Mouse (Mus musculus): ENCODE measurements around the gene Mtfr1l. TPM values are rescaled to one million over a fixed set of nuclear protein-coding genes. Genes with fewer than 3 reads are reported as not detected.

Mtfr1l gene
- 114 and 130 TPM in 2 replicates for polyA plus RNA-seq (2014; fragmentation: Nextera tagmentation; extraction: Ambion mirVana)

GRCm38 (mm10) chr4:134534932-134535786, at the start of gene Mtfr1l:
Gene Mtfr1l, minus strand, starts transcription at chr4:134535387.
- ATAC-seq (ENCODE audit: low FRiP score, low TSS enrichment): peak; percentile 98
- Histone ChIP-seq H3K27me3 (ENCODE audit: control insufficient read depth, insufficient read depth, low read length) (no peaks in the 10 kb centered on the region), H3K9ac (ENCODE audit: low read depth, low read length) (peak within 1 kb of the TSS; percentile 86), H3K4me3 (ENCODE audit: low read length) (peak within 1 kb of the TSS; percentile 98), H3K36me3 (ENCODE audit: control insufficient read depth, insufficient read depth, low read length) (peaks cover 24% of the 10 kb centered on the region), H3K4me2 (replicated peaks; ENCODE audit: low read depth, low read length) (peak within 1 kb of the TSS; percentile 94), H3K9me3 (ENCODE audit: control insufficient read depth, low read length) (no peaks in the 10 kb centered on the region), H3K27ac (ENCODE audit: low read depth, low read length) (peak within 1 kb of the TSS; percentile 90), H3K4me1 (ENCODE audit: control insufficient read depth, insufficient read depth, low read length) (peaks cover 10% of the 10 kb centered on the region)
- under 1% methylated on average over 64 of the region's 71 CpGs for WGBS

GRCm38 (mm10) chr4:134583513-134583912, 48.3 kb upstream of the Mtfr1l start:
- peaks cover 15% of the 10 kb centered on the region; the same call in 1 of the 2 replicates for H3K4me1 ChIP-seq (ENCODE audit: control insufficient read depth, insufficient read depth, low read length)
- H3K36me3 ChIP-seq (ENCODE audit: control insufficient read depth, insufficient read depth, low read length): no peaks in the 10 kb centered on the region
- no peak overlapping the region for H3K9ac ChIP-seq (ENCODE audit: low read depth, low read length)
- ATAC-seq (ENCODE audit: low FRiP score, low TSS enrichment): no peak
- H3K27ac ChIP-seq (ENCODE audit: low read depth, low read length): no peak overlapping the region
- H3K9me3 ChIP-seq (ENCODE audit: control insufficient read depth, low read length): no peaks in the 10 kb centered on the region
- WGBS: 74% methylated on average over 3 of the region's 3 CpGs
- H3K4me3 ChIP-seq (ENCODE audit: low read length): no peak overlapping the region
- no peak overlapping the region for H3K4me2 ChIP-seq (replicated peaks; ENCODE audit: low read depth, low read length)
- H3K27me3 ChIP-seq (ENCODE audit: control insufficient read depth, insufficient read depth, low read length): no peaks in the 10 kb centered on the region

GRCm38 (mm10) chr4:134581365-134581764, 46.2 kb upstream of the Mtfr1l start:
- H3K9ac ChIP-seq (ENCODE audit: low read depth, low read length): no peak overlapping the region
- peaks cover 18% of the 10 kb centered on the region; the same call in 1 of the 2 replicates for H3K4me1 ChIP-seq (ENCODE audit: control insufficient read depth, insufficient read depth, low read length)
- no peak overlapping the region for H3K4me2 ChIP-seq (replicated peaks; ENCODE audit: low read depth, low read length)
- 64% methylated on average over 8 of the region's 8 CpGs for WGBS
- H3K27ac ChIP-seq (ENCODE audit: low read depth, low read length): no peak overlapping the region
- no peaks in the 10 kb centered on the region for H3K9me3 ChIP-seq (ENCODE audit: control insufficient read depth, low read length)
- ATAC-seq (ENCODE audit: low FRiP score, low TSS enrichment): no peak
- H3K36me3 ChIP-seq (ENCODE audit: control insufficient read depth, insufficient read depth, low read length): no peaks in the 10 kb centered on the region
- H3K4me3 ChIP-seq (ENCODE audit: low read length): no peak overlapping the region
- no peaks in the 10 kb centered on the region for H3K27me3 ChIP-seq (ENCODE audit: control insufficient read depth, insufficient read depth, low read length)

GRCm38 (mm10) chr4:134580351-134581148, 45.4 kb upstream of the Mtfr1l start:
- H3K4me1 ChIP-seq (ENCODE audit: control insufficient read depth, insufficient read depth, low read length): peaks cover 18% of the 10 kb centered on the region; the same call in 1 of the 2 replicates
- H3K4me2 ChIP-seq (replicated peaks; ENCODE audit: low read depth, low read length): no peak overlapping the region
- H3K27me3 ChIP-seq (ENCODE audit: control insufficient read depth, insufficient read depth, low read length): no peaks in the 10 kb centered on the region
- 82% methylated on average over 15 of the region's 15 CpGs for WGBS
- no peak overlapping the region for H3K27ac ChIP-seq (ENCODE audit: low read depth, low read length)
- H3K9me3 ChIP-seq (ENCODE audit: control insufficient read depth, low read length): no peaks in the 10 kb centered on the region
- ATAC-seq (ENCODE audit: low FRiP score, low TSS enrichment): no peak
- no peaks in the 10 kb centered on the region for H3K36me3 ChIP-seq (ENCODE audit: control insufficient read depth, insufficient read depth, low read length)
- no peak overlapping the region for H3K9ac ChIP-seq (ENCODE audit: low read depth, low read length)
- no peak overlapping the region for H3K4me3 ChIP-seq (ENCODE audit: low read length)

- Histone ChIP-seq H3K4me3 (ENCODE audit: low read length) (no peak overlapping the region), H3K27ac (ENCODE audit: low read depth, low read length) (no peak overlapping the region), H3K9me3 (ENCODE audit: control insufficient read depth, low read length) (no peaks in the 10 kb centered on the region), H3K27me3 (ENCODE audit: control insufficient read depth, insufficient read depth, low read length) (no peaks in the 10 kb centered on the region), H3K36me3 (ENCODE audit: control insufficient read depth, insufficient read depth, low read length) (no peaks in the 10 kb centered on the region), H3K4me1 (ENCODE audit: control insufficient read depth, insufficient read depth, low read length) (peaks cover 18% of the 10 kb centered on the region; the same call in 1 of the 2 replicates), H3K4me2 (replicated peaks; ENCODE audit: low read depth, low read length) (peak overlapping the region; percentile 30), H3K9ac (ENCODE audit: low read depth, low read length) (no peak overlapping the region)
- ATAC-seq (ENCODE audit: low FRiP score, low TSS enrichment): 0 out of 2 replicates have a peak, but pooled peaks have one; percentile 38
- 30% methylated on average over 4 of the region's 5 CpGs for WGBS
These were observed 44.4 kb upstream of the Mtfr1l start for GRCm38 (mm10) chr4:134579620-134580019.

GRCm38 (mm10) chr4:134579212-134579611, 44.0 kb upstream of the Mtfr1l start:
- ATAC-seq (ENCODE audit: low FRiP score, low TSS enrichment): peak; percentile 60; the same call in 1 of the 2 replicates
- no peaks in the 10 kb centered on the region for H3K9me3 ChIP-seq (ENCODE audit: control insufficient read depth, low read length)
- 10% methylated on average over 11 of the region's 11 CpGs for WGBS
- no peak overlapping the region for H3K4me3 ChIP-seq (ENCODE audit: low read length)
- no peak overlapping the region for H3K9ac ChIP-seq (ENCODE audit: low read depth, low read length)
- H3K4me1 ChIP-seq (ENCODE audit: control insufficient read depth, insufficient read depth, low read length): peaks cover 18% of the 10 kb centered on the region; the same call in 1 of the 2 replicates
- H3K27me3 ChIP-seq (ENCODE audit: control insufficient read depth, insufficient read depth, low read length): no peaks in the 10 kb centered on the region
- H3K27ac ChIP-seq (ENCODE audit: low read depth, low read length): no peak overlapping the region
- peak overlapping the region; percentile 30 for H3K4me2 ChIP-seq (replicated peaks; ENCODE audit: low read depth, low read length)
- no peaks in the 10 kb centered on the region for H3K36me3 ChIP-seq (ENCODE audit: control insufficient read depth, insufficient read depth, low read length)

GRCm38 (mm10) chr4:134578407-134578806, 43.2 kb upstream of the Mtfr1l start:
- WGBS: 66% methylated on average over 5 of the region's 5 CpGs
- Histone ChIP-seq H3K4me1 (ENCODE audit: control insufficient read depth, insufficient read depth, low read length) (peaks cover 18% of the 10 kb centered on the region; the same call in 1 of the 2 replicates), H3K4me3 (ENCODE audit: low read length) (no peak overlapping the region), H3K36me3 (ENCODE audit: control insufficient read depth, insufficient read depth, low read length) (no peaks in the 10 kb centered on the region), H3K4me2 (replicated peaks; ENCODE audit: low read depth, low read length) (no peak overlapping the region), H3K27me3 (ENCODE audit: control insufficient read depth, insufficient read depth, low read length) (no peaks in the 10 kb centered on the region), H3K27ac (ENCODE audit: low read depth, low read length) (no peak overlapping the region), H3K9ac (ENCODE audit: low read depth, low read length) (no peak overlapping the region), H3K9me3 (ENCODE audit: control insufficient read depth, low read length) (no peaks in the 10 kb centered on the region)
- ATAC-seq (ENCODE audit: low FRiP score, low TSS enrichment): no peak

- Histone ChIP-seq H3K27ac (ENCODE audit: low read depth, low read length) (no peak overlapping the region), H3K4me3 (ENCODE audit: low read length) (no peak overlapping the region), H3K9ac (ENCODE audit: low read depth, low read length) (no peak overlapping the region), H3K36me3 (ENCODE audit: control insufficient read depth, insufficient read depth, low read length) (no peaks in the 10 kb centered on the region), H3K27me3 (ENCODE audit: control insufficient read depth, insufficient read depth, low read length) (no peaks in the 10 kb centered on the region), H3K4me1 (ENCODE audit: control insufficient read depth, insufficient read depth, low read length) (peaks cover 18% of the 10 kb centered on the region; the same call in 1 of the 2 replicates), H3K9me3 (ENCODE audit: control insufficient read depth, low read length) (no peaks in the 10 kb centered on the region), H3K4me2 (replicated peaks; ENCODE audit: low read depth, low read length) (no peak overlapping the region)
- 76% methylated on average over 2 of the region's 2 CpGs for WGBS
- no peak for ATAC-seq (ENCODE audit: low FRiP score, low TSS enrichment)
These were observed 42.1 kb upstream of the Mtfr1l start for GRCm38 (mm10) chr4:134577281-134577680.

Data from kidney, embryonic 14.5 days (tissue).